Mouse (Mus musculus) megakaryocyte progenitor cell, adult 5-6 weeks (primary cell): Measurements from ENCODE around the gene Oaz2. TPM values are rescaled to one million over a fixed set of nuclear protein-coding genes. Genes with fewer than 3 reads are reported as not detected.

ENCODE experiments used
- total RNA-seq, 2 experiments: library from RNA; stranded (forward) in 1 of 2; stranded (reverse) in 1 of 2; fragments of 157-497, 149-512 nt in 1 of 2; fragments of 200-1000 nt in 1 of 2; gene quantifications; 2 replicates each; pipeline versions ENCODE4 v1.2.3 to v1.2.4; 2015 to 2017

The Oaz2 gene
- total RNA-seq, 2 experiments from 2014 or later: 15.7 to 34.4 TPM

Other genes starting within 250 kb of the Oaz2 start
- gene Slc51b, start 245.0 kb upstream of the Oaz2 start, total RNA-seq (2015): not detected in 2 replicates
- gene Slc51b, start 245.0 kb upstream of the Oaz2 start, total RNA-seq (2017): not detected in 2 replicates
- gene Mtfmt, start 232.2 kb upstream of the Oaz2 start, total RNA-seq (2015): 26.6 and 27.2 TPM in 2 replicates
- 16.4 and 19.5 TPM in 2 replicates for gene Mtfmt, start 232.2 kb upstream of the Oaz2 start, total RNA-seq (2017)
- 56.3 and 57.2 TPM in 2 replicates for gene Spg21, start 207.1 kb upstream of the Oaz2 start, total RNA-seq (2015)
- 62.7 and 75.8 TPM in 2 replicates for gene Spg21, start 207.1 kb upstream of the Oaz2 start, total RNA-seq (2017)
- not detected in 2 replicates for gene Ankdd1a, start 147.8 kb upstream of the Oaz2 start, total RNA-seq (2015)
- not detected in 2 replicates for gene Ankdd1a, start 147.8 kb upstream of the Oaz2 start, total RNA-seq (2017)
- gene Plekho2, start 88.0 kb upstream of the Oaz2 start, total RNA-seq (2015): 17.9 and 19.0 TPM in 2 replicates
- gene Plekho2, start 88.0 kb upstream of the Oaz2 start, total RNA-seq (2017): 12.8 and 15.3 TPM in 2 replicates
- 8.1 and 8.4 TPM in 2 replicates for gene Pif1, start 80.8 kb upstream of the Oaz2 start, total RNA-seq (2015)
- gene Pif1, start 80.8 kb upstream of the Oaz2 start, total RNA-seq (2017): 12.0 and 14.5 TPM in 2 replicates
- gene Rbpms2, start 38.4 kb upstream of the Oaz2 start, total RNA-seq (2015): 0.15 and 0.20 TPM in 2 replicates
- 0.41 TPM in 1 of 2 replicates, not detected in the other for gene Rbpms2, start 38.4 kb upstream of the Oaz2 start, total RNA-seq (2017)
- gene Zfp609, start 159.6 kb downstream of the Oaz2 start, total RNA-seq (2015): 22.6 and 23.3 TPM in 2 replicates
- 5.5 and 6.8 TPM in 2 replicates for gene Zfp609, start 159.6 kb downstream of the Oaz2 start, total RNA-seq (2017)
- 90.5 and 107 TPM in 2 replicates for gene Pclaf, start 222.2 kb downstream of the Oaz2 start, total RNA-seq (2015)
- 256 and 269 TPM in 2 replicates for gene Pclaf, start 222.2 kb downstream of the Oaz2 start, total RNA-seq (2017)
- 15.1 and 17.0 TPM in 2 replicates for gene Trip4, start 240.8 kb downstream of the Oaz2 start, total RNA-seq (2015)
- gene Trip4, start 240.8 kb downstream of the Oaz2 start, total RNA-seq (2017): 18.4 and 21.1 TPM in 2 replicates
- gene Csnk1g1, start 240.9 kb downstream of the Oaz2 start, total RNA-seq (2015): 18.9 and 26.5 TPM in 2 replicates
- 8.7 and 15.6 TPM in 2 replicates for gene Csnk1g1, start 240.9 kb downstream of the Oaz2 start, total RNA-seq (2017)